Mouse (Mus musculus) olfactory bulb, adult 2 months (tissue): ENCODE measurements around the gene Sfrp2. TPM values are rescaled to one million over a fixed set of nuclear protein-coding genes. Genes with fewer than 3 reads are reported as not detected.

Source experiments
- H3K27ac ChIP-seq: fragments of 200-500 bp; 2 replicates; pipeline ENCODE4 v1.5.1; 2012; ENCODE audit warnings: low read depth, low read length; ENCODE audit not compliant: insufficient read depth
- H3K4me1 ChIP-seq: fragments of 200-500 bp; 2 replicates; pipeline ENCODE4 v1.6.1; 2012; ENCODE audit warnings: low read length; ENCODE audit not compliant: control insufficient read depth, insufficient read depth
- H3K4me3 ChIP-seq: fragments of 200-500 bp; 2 replicates; pipeline ENCODE4 v1.5.1; 2012; ENCODE audit warnings: mild to moderate bottlenecking, low read depth, low read length, moderate library complexity; ENCODE audit not compliant: insufficient read depth
- CTCF ChIP-seq: fragments of 200-500 bp; IDR thresholded peaks from 2 replicates; pipeline ENCODE4 v1.5.1; 2012; ENCODE audit warnings: low read depth, mild to moderate bottlenecking, low read length, moderate library complexity; ENCODE audit not compliant: insufficient read depth
- POLR2A ChIP-seq: fragments of 200-500 bp; IDR thresholded peaks from 2 replicates; pipeline ENCODE4 v1.6.1; 2012; ENCODE audit warnings: mild to moderate bottlenecking, low read depth, low read length, moderate library complexity; ENCODE audit not compliant: insufficient read depth
- WGBS: fragments of 180-500 bp; shearing (Covaris S2); methylation state at CpG from one replicate; pipeline ENCODE4 v1.1.7; 2018; 5-methylcytosine and 5-hydroxymethylcytosine counted together
- polyA plus RNA-seq: library from polyadenylated mRNA; stranded (reverse); fragments of >200 nt; gene quantifications from 2 replicates; pipeline ENCODE4 v1.2.4, GENCODE M21; 2012; ENCODE audit warnings: low replicate concordance; ENCODE audit not compliant: missing spikeins, insufficient read depth, insufficient read length

Sfrp2 gene
- polyA plus RNA-seq, 1 experiment = not detected

DNA sequence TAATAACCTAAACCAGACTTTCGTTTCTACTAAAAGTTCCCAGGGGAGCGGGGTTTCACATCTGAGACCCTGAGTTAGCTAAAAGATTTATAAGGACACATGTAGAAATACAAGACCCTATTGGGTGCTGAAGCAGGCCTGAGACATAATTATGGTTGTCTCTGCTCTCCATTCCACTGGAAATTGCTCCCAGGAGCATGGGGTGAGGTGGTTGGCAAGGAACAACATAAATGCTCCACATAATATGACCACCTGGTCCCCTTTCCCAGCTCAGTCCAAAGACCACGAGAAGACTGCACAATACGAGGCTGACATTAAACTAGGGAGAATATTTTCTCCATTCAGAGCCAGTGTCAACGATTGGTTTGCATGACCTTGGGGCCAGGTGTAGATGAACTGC lies 18.2 kb upstream of the Sfrp2 start:
- TF ChIP-seq CTCF = no peak
- TF ChIP-seq POLR2A = no peak
- WGBS = 91% methylated on average over 5 of the region's 5 CpGs
- no peak overlapping the region for H3K4me3 ChIP-seq
- no peak overlapping the region for H3K27ac ChIP-seq
- no peaks in the 10 kb centered on the region for H3K4me1 ChIP-seq

- H3K4me3 ChIP-seq = no peak overlapping the region
- H3K4me1 ChIP-seq = no peaks in the 10 kb centered on the region
- TF ChIP-seq CTCF (no peak), POLR2A (no peak)
- H3K27ac ChIP-seq = no peak overlapping the region
- 56% methylated on average over 2 of the region's 2 CpGs for WGBS
Observed at GRCm38 (mm10) chr3:83751625-83752024, 14.5 kb upstream of the Sfrp2 start.

DNA sequence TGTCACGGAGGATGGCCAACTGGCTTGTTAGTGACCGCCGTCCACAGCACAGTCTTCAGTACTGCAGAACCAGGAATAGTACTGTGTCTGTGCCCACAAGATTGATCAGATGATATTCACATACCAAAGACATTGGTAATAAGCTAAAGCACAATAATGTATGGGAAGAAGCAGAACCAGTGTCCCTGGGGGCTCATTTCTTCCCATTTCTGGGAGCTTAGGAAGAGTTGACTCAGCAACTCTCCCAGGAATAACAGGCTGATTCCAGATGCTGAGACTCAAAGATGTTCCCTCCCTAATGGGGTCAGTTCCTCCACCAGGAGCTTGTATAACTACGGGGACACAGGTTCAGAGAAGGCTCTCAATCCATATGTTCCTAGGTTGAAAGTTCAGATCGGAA lies 13.9 kb upstream of the Sfrp2 start:
- H3K4me3 ChIP-seq = no peak overlapping the region
- 92% methylated on average over 5 of the region's 5 CpGs for WGBS
- H3K4me1 ChIP-seq = no peaks in the 10 kb centered on the region
- H3K27ac ChIP-seq = no peak overlapping the region
- TF ChIP-seq CTCF (no peak), POLR2A (no peak)

- TF ChIP-seq POLR2A = no peak
- no peak for TF ChIP-seq CTCF
- WGBS = 80% methylated on average over 15 of the region's 15 CpGs
- H3K4me3 ChIP-seq = no peak overlapping the region
- no peaks in the 10 kb centered on the region for H3K4me1 ChIP-seq
- no peak overlapping the region for H3K27ac ChIP-seq
Observed at GRCm38 (mm10) chr3:83755043-83755635, 11.0 kb upstream of the Sfrp2 start.

DNA sequence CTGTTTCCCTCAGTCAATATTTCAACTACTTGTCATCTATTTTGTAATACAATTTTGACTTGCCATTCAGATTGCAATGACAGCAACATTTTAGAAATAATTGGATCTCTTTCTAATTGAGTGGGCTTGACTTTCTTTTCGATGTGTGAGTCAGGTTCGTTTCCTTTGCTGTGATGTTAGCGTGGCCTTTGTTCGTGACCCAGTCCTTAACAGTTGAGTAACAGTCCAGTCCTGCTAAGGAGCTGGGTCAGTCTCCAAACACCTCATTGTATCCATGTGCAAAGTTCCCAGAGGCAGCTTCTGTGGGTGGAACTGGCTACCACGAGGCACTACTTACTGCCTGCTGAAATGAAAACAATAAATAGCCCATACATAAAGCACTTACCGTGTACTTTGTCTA lies 10.5 kb upstream of the Sfrp2 start:
- Histone ChIP-seq H3K27ac (no peak overlapping the region), H3K4me3 (no peak overlapping the region), H3K4me1 (no peaks in the 10 kb centered on the region)
- TF ChIP-seq POLR2A (no peak), CTCF (no peak)
- WGBS = 75% methylated on average over 6 of the region's 6 CpGs

DNA sequence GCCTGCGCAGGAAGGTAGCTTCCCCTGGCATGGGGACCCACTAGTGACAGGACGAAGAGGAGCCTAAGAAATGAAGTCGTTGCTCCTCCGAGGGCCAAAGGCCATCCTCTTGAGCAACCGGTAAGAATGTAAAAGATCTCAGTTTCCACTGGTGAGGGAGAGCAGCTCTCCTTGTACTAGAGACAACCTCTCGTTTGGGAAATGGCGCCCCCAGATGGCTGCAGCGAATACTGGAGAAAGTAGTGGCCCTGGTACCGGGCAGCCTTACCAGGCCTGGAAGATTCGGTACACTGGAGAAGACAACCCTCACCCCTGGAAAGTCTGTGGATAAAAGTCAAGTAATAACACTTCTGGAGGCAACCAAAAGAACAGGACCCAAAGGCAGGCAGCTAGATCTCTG lies 3.8 kb upstream of the Sfrp2 start:
- Histone ChIP-seq H3K4me3 (no peak overlapping the region), H3K4me1 (peaks cover 21% of the 10 kb centered on the region), H3K27ac (no peak overlapping the region)
- TF ChIP-seq POLR2A = no peak
- TF ChIP-seq CTCF = no peak
- 83% methylated on average over 10 of the region's 10 CpGs for WGBS

- Histone ChIP-seq H3K4me1 (peaks cover 21% of the 10 kb centered on the region), H3K27ac (no peak overlapping the region), H3K4me3 (peak overlapping the region; percentile 37)
- 15% methylated on average over 40 of the region's 40 CpGs for WGBS
- TF ChIP-seq CTCF = peak; percentile 59
- no peak for TF ChIP-seq POLR2A
Observed at GRCm38 (mm10) chr3:83763551-83764548, 2.3 kb upstream of the Sfrp2 start.

- Histone ChIP-seq H3K4me3 (peak overlapping the region; percentile 52), H3K27ac (no peak overlapping the region)
- 8% methylated on average over 25 of the region's 25 CpGs for WGBS
Observed at GRCm38 (mm10) chr3:83766726-83767070, 577 bp downstream of the Sfrp2 start.

GRCm38 (mm10) chr3:83767121-83767520 lies 1.0 kb downstream of the Sfrp2 start:
- TF ChIP-seq POLR2A = no peak
- no peak for TF ChIP-seq CTCF
- WGBS = 53% methylated on average over 10 of the region's 10 CpGs
- H3K4me3 ChIP-seq = no peak overlapping the region
- peaks cover 21% of the 10 kb centered on the region for H3K4me1 ChIP-seq
- H3K27ac ChIP-seq = no peak overlapping the region

More at GRCm38 (mm10) chr3:83766726-83767070, 577 bp downstream of the Sfrp2 start:
- peaks cover 21% of the 10 kb centered on the region for H3K4me1 ChIP-seq
- TF ChIP-seq POLR2A (no peak), CTCF (no peak)
